Mouse (Mus musculus) kidney, postnatal 0 days (tissue): ENCODE data around the gene Itga1. TPM values are rescaled to one million over a fixed set of nuclear protein-coding genes. Genes with fewer than 3 reads are reported as not detected.
A peak's percentile ranks its signal among the peaks of the same experiment; 100 is the strongest.

ENCODE experiments used
- ATAC-seq: fragments of 200-750 bp; cut with Nextera tagmentation; replicated peaks from 2 replicates; pipeline ENCODE4 v1.8.0; 2017; ENCODE audit warnings: low read depth, moderate number of reproducible peaks, moderate TSS enrichment, moderate library complexity; ENCODE audit not compliant: low FRiP score
- DNase-seq: peaks from one replicate; pipeline ENCODE4 v3.0.0-alpha.2; 2016; ENCODE audit warnings: low spot score
- H3K27ac ChIP-seq: fragments of 300-500 bp; sonication (generic); 2 replicates; pipeline ENCODE4 v1.5.1; 2014; ENCODE audit warnings: mild to moderate bottlenecking
- H3K27me3 ChIP-seq: fragments of 300-500 bp; sonication (generic); 2 replicates; pipeline ENCODE4 v1.6.1; 2014; ENCODE audit warnings: low read length, mixed read lengths; ENCODE audit not compliant: insufficient read depth
- H3K36me3 ChIP-seq: fragments of 300-500 bp; sonication (generic); 2 replicates; pipeline ENCODE4 v1.6.1; 2014; ENCODE audit warnings: low read length, mixed read lengths; ENCODE audit not compliant: insufficient read depth
- H3K4me1 ChIP-seq: fragments of 300-500 bp; sonication (generic); replicated peaks from 2 replicates; pipeline ENCODE4 v1.6.1; 2014; ENCODE audit warnings: antibody characterized with exemption, low read length, mixed read lengths; ENCODE audit not compliant: insufficient read depth
- H3K4me2 ChIP-seq: fragments of 300-500 bp; sonication (generic); 2 replicates; pipeline ENCODE4 v1.6.1; 2014; ENCODE audit warnings: mild to moderate bottlenecking, low read length, moderate library complexity, mixed read lengths
- H3K4me3 ChIP-seq: fragments of 300-500 bp; sonication (generic); replicated peaks from 2 replicates; pipeline ENCODE4 v1.5.1; 2014; ENCODE audit warnings: low read depth, low read length
- H3K9ac ChIP-seq: fragments of 300-500 bp; sonication (generic); 2 replicates; pipeline ENCODE4 v1.6.1; 2014; ENCODE audit warnings: low read depth, low read length
- H3K9me3 ChIP-seq: fragments of 300-500 bp; sonication (generic); replicated peaks from 2 replicates; pipeline ENCODE4 v1.6.1; 2016; ENCODE audit warnings: low read length, inconsistent platforms, mixed read lengths
- CTCF ChIP-seq: IDR thresholded peaks from 2 replicates; pipeline ENCODE4 v1.5.1; 2016; ENCODE audit warnings: antibody characterized with exemption, low read depth, mild to moderate bottlenecking, moderate library complexity
- WGBS: fragments of 180-500 bp; shearing (Covaris S2); extraction: QIAGEN DNeasy Blood & Tissue Kit; methylation state at CpG from one replicate; pipeline ENCODE4 v1.1.7; 2014; 5-methylcytosine and 5-hydroxymethylcytosine counted together
- polyA plus RNA-seq: library from polyadenylated mRNA; unstranded; fragments of >200 nt; fragmentation: Nextera tagmentation; extraction: Ambion mirVana; gene quantifications from 2 replicates; pipeline ENCODE4 v1.2.1, GENCODE M21; 2015

Gene Itga1
- polyA plus RNA-seq, 1 experiment from 2014 or later: 27.1 TPM

DNA sequence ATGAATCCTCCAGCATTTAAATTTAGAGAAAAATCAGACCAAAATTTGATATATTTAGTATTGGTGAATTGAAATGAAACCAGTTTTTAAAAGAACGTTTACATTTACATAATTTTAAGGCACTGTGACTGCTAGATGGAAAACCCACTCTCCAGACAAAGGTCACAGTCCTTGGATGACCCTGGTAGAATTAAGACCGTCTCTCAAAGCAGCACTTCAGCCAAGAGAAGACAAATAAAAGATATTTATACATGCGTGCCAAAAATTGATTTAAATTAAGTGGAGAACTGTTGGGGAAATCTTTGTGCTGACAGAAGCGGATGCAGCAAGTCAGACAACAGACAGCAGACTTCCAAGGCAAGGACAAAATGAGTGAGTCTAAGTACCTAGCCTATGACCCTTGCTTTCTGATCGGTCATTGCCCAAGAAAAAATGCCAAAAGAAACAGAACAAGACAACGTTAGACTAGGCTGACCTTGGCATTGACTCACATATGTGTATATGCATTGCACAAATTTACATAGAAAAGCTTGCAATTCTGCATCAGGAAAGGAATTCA lies 127.2 kb downstream of the Itga1 start:
- Histone ChIP-seq H3K27ac (no peak overlapping the region), H3K9me3 (no peaks in the 10 kb centered on the region), H3K9ac (no peak overlapping the region), H3K4me1 (no peaks in the 10 kb centered on the region), H3K4me2 (no peak overlapping the region), H3K36me3 (0 out of 2 replicates have a peak, but pooled peaks cover 4% of the 10 kb centered on the region), H3K4me3 (no peak overlapping the region), H3K27me3 (no peaks in the 10 kb centered on the region)
- TF ChIP-seq CTCF: no peak
- WGBS: 61% methylated on average over 6 of the region's 6 CpGs
- no peak for ATAC-seq
- DNase-seq: no peak

DNA sequence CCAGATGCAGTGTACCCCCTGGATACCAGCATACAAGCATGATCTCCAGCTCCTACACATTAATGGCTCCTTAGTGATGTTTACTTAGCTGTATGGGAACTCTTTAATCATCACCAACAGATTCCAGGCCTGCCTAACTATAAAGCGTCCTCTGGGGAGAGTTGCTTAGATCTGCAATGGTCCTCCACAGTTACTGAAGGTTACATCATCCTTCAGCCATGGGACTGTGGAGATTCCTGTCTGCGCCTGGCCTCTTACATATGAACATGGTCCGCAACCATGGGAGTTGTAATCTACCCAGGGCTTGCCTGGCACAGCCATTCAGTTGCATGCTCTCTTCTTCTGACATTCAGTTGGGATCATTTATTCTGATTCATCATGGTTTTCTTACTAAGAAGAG lies 129.9 kb downstream of the Itga1 start:
- DNase-seq: no peak

DNA sequence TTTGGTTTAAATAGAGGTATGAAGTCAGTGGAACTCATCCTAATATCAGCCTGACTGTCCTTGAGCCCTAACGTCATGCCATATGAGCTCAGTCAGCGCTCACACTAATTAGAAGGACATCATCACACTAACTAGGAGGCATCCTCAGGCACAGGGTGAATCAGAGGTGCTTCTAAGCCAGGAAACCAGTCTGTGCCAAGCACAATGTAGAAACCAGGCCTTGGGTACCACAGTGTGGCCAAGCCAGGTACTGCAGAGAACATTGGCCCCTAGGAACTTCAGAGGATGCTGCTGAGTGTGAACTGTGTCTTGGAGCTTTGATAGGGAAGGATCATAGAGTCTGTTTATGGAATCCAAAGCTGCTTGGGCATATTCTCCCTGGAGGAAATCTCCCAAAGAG lies 137.5 kb downstream of the Itga1 start:
- H3K9ac ChIP-seq: no peak overlapping the region
- no peak overlapping the region for H3K4me2 ChIP-seq
- H3K4me1 ChIP-seq: no peaks in the 10 kb centered on the region
- no peak overlapping the region for H3K27ac ChIP-seq
- no peaks in the 10 kb centered on the region for H3K27me3 ChIP-seq
- ATAC-seq (peak; percentile 82), DNase-seq (peak; percentile 81)
- 0 out of 2 replicates have a peak, but pooled peaks cover 8% of the 10 kb centered on the region for H3K36me3 ChIP-seq
- peak; percentile 90 for TF ChIP-seq CTCF
- 29% methylated on average over 2 of the region's 2 CpGs for WGBS
- no peak overlapping the region for H3K4me3 ChIP-seq
- no peaks in the 10 kb centered on the region for H3K9me3 ChIP-seq

More for the DNA sequence above, 129.9 kb downstream of the Itga1 start:
- Histone ChIP-seq H3K27me3 (no peaks in the 10 kb centered on the region), H3K4me2 (no peak overlapping the region), H3K9me3 (no peaks in the 10 kb centered on the region), H3K36me3 (0 out of 2 replicates have a peak, but pooled peaks cover 8% of the 10 kb centered on the region), H3K4me1 (no peaks in the 10 kb centered on the region), H3K4me3 (no peak overlapping the region), H3K27ac (no peak overlapping the region), H3K9ac (no peak overlapping the region)
- 92% methylated on average over 3 of the region's 3 CpGs for WGBS
- ATAC-seq: no peak
- no peak for TF ChIP-seq CTCF

DNA sequence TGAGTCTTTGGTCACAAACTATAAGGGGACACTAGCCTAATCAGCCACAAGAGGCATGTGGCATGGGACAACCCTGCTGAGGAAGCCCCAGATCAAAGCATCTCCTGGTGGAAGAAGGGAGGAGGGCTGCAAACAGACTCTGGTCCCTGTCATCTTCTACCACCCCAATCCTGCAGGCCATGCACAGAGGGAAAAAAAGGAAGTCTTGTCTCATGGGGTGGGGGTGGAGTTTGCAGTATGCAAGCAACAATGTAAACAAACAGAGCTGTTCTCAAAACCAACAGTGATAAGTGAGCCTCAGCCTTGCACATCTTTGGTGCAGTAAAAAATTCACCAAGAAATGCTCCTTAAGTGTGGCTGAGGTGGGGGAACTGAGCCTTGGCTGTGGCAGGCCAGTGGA lies 147.2 kb downstream of the Itga1 start:
- H3K36me3 ChIP-seq: peaks cover 5% of the 10 kb centered on the region; the same call in 1 of the 2 replicates
- no peaks in the 10 kb centered on the region for H3K27me3 ChIP-seq
- no peak overlapping the region for H3K4me2 ChIP-seq
- no peak overlapping the region for H3K4me3 ChIP-seq
- ATAC-seq (no peak), DNase-seq (no peak)
- no peak overlapping the region for H3K27ac ChIP-seq
- no peak overlapping the region for H3K9ac ChIP-seq
- H3K4me1 ChIP-seq: no peaks in the 10 kb centered on the region
- H3K9me3 ChIP-seq: no peaks in the 10 kb centered on the region
- no peak for TF ChIP-seq CTCF

DNA sequence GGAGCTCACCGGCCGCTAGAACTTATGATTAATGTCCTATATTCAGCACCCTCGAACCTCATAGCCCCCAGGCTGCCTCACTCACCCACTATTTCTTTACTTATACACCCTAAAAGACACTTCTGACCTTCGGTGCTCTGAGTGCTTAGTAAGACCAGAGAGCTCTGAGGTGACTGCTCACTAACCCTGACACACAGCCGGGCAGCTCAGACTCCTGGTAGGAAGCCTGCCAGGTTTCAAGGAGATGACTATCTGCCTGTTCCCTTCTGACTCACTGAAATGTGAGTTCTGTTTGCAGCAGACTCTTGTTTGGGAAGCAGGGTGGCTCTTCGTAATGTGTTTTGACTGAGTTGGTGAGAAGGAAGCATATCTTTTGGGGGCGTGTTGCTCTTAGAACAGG lies 168.2 kb downstream of the Itga1 start:
- Histone ChIP-seq H3K4me2 (no peak overlapping the region), H3K9me3 (no peaks in the 10 kb centered on the region), H3K36me3 (no peaks in the 10 kb centered on the region), H3K4me1 (peaks cover 3% of the 10 kb centered on the region; the same call in 1 of the 2 replicates), H3K4me3 (no peak overlapping the region), H3K27ac (no peak overlapping the region), H3K27me3 (no peaks in the 10 kb centered on the region), H3K9ac (no peak overlapping the region)
- DNase-seq (no peak), ATAC-seq (no peak)
- no peak for TF ChIP-seq CTCF
- 77% methylated on average over 7 of the region's 7 CpGs for WGBS

DNA sequence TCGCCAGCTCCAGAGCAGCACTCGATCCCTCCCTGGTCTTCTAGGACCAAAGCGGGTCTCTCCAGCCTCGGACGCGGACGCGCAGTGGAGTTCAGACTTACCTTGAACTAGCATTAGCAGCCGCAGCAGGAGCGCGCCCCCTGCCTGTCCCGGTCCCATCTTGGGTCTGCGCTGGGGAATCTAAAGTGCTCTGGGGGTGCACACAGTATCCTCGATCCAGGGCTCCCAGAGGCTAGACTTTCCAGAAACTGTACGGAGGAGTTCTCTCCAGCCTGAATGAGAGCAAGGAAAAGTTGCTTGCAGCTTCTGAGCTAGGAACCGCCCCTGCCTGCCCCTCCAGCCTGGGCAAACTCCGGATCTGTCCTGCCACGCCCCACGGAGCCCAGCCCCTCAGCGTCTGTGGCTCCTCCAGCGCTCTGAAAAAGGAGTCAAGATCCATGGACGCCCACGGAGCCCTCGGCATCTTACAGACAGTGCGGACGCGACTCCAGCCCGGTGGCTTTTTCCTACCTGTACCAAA lies 169.9 kb downstream of the Itga1 start, which contains the start of gene Itga2:
TSS of gene Itga2 (minus strand) at position 326 of the 520 bp plus-strand sequence.
- WGBS: under 1% methylated on average over 28 of the region's 28 CpGs
- peak; percentile 79 for ATAC-seq
- DNase-seq: peak; percentile 74
- Histone ChIP-seq H3K36me3 (no peaks in the 10 kb centered on the region), H3K4me2 (peak within 1 kb of the TSS; percentile 86), H3K4me1 (peaks cover 3% of the 10 kb centered on the region; the same call in 1 of the 2 replicates), H3K27ac (no peak within 1 kb of the TSS), H3K9ac (peak within 1 kb of the TSS; percentile 50), H3K9me3 (no peaks in the 10 kb centered on the region), H3K27me3 (no peaks in the 10 kb centered on the region), H3K4me3 (peak within 1 kb of the TSS; percentile 45)
- TF ChIP-seq CTCF: peak; percentile 68
